Mouse (Mus musculus) right cerebral cortex, postnatal 36 days (tissue): ENCODE results near the gene Zfp160.
"Not testable (repeated sequence)": the region's sequence is repeated elsewhere in the genome, so short reads cannot be mapped to it uniquely, and the experiment has no call there.

ENCODE experiments used
- DNase-seq, 2 experiments: peaks; one replicate each; pipeline ENCODE4 v3.0.0; 2022; ENCODE audit warnings: low spot score in 2 of 2, mixed read lengths in 1 of 2

Zfp160 gene

GRCm38 (mm10) chr17:21008382-21009331 lies at the start of gene Zfp160:
Gene Zfp160 (plus strand): TSS chr17:21008903.
- DNase-seq, result peak; percentile 86 to 93

GRCm38 (mm10) chr17:20960386-20960785 lies 48.3 kb upstream of the Zfp160 start:
- no peak for DNase-seq

GRCm38 (mm10) chr17:20965421-20965820 lies 43.3 kb upstream of the Zfp160 start:
- no peak for DNase-seq

- no peak for DNase-seq
Measured at GRCm38 (mm10) chr17:20966681-20967080, 42.0 kb upstream of the Zfp160 start.

DNA sequence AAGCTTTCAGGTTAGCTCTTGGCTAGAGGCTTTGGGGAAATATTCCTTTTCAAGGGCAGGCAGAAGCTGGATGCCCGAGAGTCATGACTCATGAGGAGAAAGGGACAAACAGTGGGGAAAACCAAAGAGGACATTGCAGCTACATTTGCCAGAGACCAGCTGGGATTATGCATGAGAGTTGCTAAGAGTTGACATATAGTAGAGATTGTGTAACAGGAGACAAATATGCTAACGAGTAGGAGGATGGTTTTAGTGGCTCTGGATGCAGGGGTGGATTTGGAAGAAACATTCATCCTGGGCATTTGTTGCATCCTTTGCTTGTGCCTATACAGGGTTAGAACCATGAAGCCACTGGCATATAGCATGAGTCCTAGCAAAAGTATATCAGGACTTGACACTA lies 15.0 kb upstream of the Zfp160 start:
- DNase-seq, result peak; percentile 1 to 22

DNA sequence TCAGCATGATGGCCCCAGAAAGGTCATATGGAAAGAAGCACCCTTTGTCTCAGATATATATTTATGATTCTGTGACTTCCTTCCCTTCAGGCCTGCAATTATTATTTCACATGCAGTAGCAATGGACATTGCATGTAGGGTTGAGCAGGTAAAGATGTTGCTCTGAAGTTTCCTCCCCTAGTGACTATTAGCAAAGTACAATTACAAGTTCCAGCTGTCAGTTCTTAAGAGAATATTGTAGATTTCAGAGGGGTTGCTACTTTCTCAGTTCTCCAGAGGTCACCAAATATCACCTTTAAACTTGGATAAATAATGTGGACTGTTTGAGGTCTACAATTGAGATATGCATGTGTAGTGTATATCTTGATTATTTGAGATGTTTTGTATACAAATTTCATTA lies 12.3 kb upstream of the Zfp160 start, which contains the start of gene Vmn1r233:
Gene Vmn1r233, minus strand, starts transcription at position 101 of the 400 bp plus-strand sequence.
- no peak for DNase-seq

- DNase-seq, result no peak
Measured at GRCm38 (mm10) chr17:21009726-21010125, 1.0 kb downstream of the Zfp160 start.

- no peak for DNase-seq
Measured at GRCm38 (mm10) chr17:21018410-21019080, 9.8 kb downstream of the Zfp160 start.

GRCm38 (mm10) chr17:21048020-21048419 lies 39.3 kb downstream of the Zfp160 start:
- not testable (repeated sequence) for DNase-seq

- no peak for DNase-seq
Measured at GRCm38 (mm10) chr17:21050901-21051300, 42.2 kb downstream of the Zfp160 start.

GRCm38 (mm10) chr17:21051341-21051740 lies 42.6 kb downstream of the Zfp160 start:
- DNase-seq, result not testable (repeated sequence)

- not testable (repeated sequence) for DNase-seq
Measured at GRCm38 (mm10) chr17:21051919-21052318, 43.2 kb downstream of the Zfp160 start.

DNA sequence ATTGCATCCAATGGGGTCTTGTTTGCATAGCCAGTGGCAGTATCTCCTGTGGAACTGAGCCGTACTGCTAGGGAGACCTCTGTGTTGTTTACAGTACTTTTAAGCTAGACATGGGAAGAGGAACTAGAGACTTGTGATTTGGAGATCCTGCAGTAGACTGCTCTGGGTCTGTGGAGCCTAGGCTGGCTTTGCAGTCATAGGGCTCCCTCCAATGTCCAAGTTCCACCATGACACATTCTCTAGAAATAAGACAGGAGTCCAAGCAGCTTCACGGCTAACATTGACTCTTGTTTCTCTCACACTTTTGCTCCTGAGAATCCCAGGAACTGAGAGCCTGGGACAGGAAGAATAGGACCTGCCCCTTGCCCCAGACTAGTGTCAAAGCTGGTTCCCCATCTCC lies 44.6 kb downstream of the Zfp160 start:
- DNase-seq, result no peak

DNA sequence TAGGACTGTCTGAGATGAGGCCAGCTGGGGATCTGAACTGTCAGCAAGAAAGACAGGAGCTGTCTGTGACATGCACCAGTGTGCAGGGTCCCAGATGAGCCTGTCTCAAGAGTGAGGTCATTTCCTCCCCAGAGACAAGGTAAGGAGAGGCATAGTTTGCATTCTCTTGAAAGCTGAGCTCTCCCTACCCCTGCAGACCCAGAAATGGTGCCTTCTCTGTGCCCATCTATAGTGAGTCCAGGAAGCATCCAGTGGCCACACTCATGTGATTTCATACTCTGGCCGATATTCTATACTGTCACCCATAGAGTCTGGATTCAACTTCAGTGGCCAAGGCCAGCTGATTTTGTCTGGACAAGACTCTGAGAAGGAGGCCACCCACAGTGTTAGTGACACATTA lies 46.4 kb downstream of the Zfp160 start:
- not testable (repeated sequence) for DNase-seq

GRCm38 (mm10) chr17:21065501-21065900 lies 56.8 kb downstream of the Zfp160 start:
- no peak for DNase-seq

DNA sequence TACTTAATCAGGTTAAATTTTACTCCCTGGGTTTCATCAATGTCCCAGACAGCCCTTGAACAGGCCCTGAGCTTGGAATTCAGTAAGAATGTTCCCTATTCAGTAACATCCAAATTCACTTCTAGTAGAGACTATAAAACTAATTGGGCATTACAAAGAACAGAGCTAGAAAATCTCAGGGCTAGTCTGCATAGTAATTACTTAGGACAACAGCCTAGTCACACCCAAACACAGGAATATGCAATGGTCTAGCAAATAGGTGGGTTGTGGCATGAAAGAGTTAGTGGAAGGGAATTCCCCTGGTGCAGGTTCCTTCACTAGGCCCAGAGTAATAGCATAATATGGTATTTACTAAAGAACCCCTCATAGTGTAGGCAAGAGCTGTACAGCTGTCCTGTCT lies 58.3 kb downstream of the Zfp160 start:
- DNase-seq, result no peak

DNA sequence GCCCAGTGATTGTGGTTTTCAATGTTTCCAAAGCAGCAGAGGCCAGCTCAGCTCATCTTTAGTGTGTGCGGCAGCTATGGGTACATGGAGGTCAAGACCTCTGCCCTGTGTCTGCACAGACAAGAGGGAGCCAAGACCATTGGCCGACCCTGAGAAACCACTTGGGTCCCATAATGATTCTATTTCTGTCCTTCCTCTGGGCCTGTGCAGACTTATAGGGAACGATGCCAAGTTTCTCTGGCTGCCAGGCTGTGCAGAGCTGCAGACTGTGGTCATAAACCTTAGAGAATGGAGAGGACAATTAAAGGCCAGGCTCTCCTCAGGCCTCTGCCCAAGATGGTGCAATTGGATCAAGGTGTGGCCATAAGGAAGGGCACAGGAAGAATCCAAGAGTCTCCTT lies 60.7 kb downstream of the Zfp160 start:
- not testable (repeated sequence) for DNase-seq

- not testable (repeated sequence) for DNase-seq
Measured at GRCm38 (mm10) chr17:21070971-21071370, 62.3 kb downstream of the Zfp160 start.
